Mouse (Mus musculus): ENCODE measurements around the gene Ptpre. TPM values are rescaled to one million over a fixed set of nuclear protein-coding genes. Genes with fewer than 3 reads are reported as not detected.
"Not testable (repeated sequence)": the region's sequence is repeated elsewhere in the genome, so short reads cannot be mapped to it uniquely, and the experiment has no call there.

Ptpre gene
- polyA plus RNA-seq, 1 experiment from 2014 or later, result 8.8 TPM

- ATAC-seq (no peak), DNase-seq (ENCODE audit: low read depth, low spot score) (no peak)
- H3K27me3 ChIP-seq, result no peaks in the 10 kb centered on the region
- in situ Hi-C loops (cut with MboI; ENCODE audit: low pct_unique_long_range_greater_than_20kb), result loop anchor here (5.0 kb wide), 1 partner anchor 52 kb away; no protein-coding TSS in a partner anchor
- ChIA-PET CTCF (no interaction called here), POLR2A (no interaction called here)
- TF ChIP-seq CTCF (IDR thresholded peaks at IDR 0.05), result no peak
Observed at GRCm38 (mm10) chr7:135684938-135685337, 147.7 kb downstream of the Ptpre start.

- ChIA-PET POLR2A (no interaction called here), CTCF (no interaction called here)
- no peaks in the 10 kb centered on the region for H3K27me3 ChIP-seq
- no peak for TF ChIP-seq CTCF (IDR thresholded peaks at IDR 0.05)
- no peak for DNase-seq (ENCODE audit: low read depth, low spot score)
- in situ Hi-C loops (cut with MboI; ENCODE audit: low pct_unique_long_range_greater_than_20kb), result no loop called here
- ATAC-seq, result no peak
Observed at GRCm38 (mm10) chr7:135689396-135689795, 152.1 kb downstream of the Ptpre start.

- ChIA-PET POLR2A (no interaction called here), CTCF (no interaction called here)
- H3K27me3 ChIP-seq, result no peaks in the 10 kb centered on the region
- in situ Hi-C loops (cut with MboI; ENCODE audit: low pct_unique_long_range_greater_than_20kb), result no loop called here
- no peak for DNase-seq (ENCODE audit: low read depth, low spot score)
- ATAC-seq, result no peak
- no peak for TF ChIP-seq CTCF (IDR thresholded peaks at IDR 0.05)
Observed at GRCm38 (mm10) chr7:135691941-135692340, 154.7 kb downstream of the Ptpre start.

- TF ChIP-seq CTCF (IDR thresholded peaks at IDR 0.05), result no peak
- ChIA-PET POLR2A (no interaction called here), CTCF (no interaction called here)
- H3K27me3 ChIP-seq, result no peaks in the 10 kb centered on the region
- DNase-seq (ENCODE audit: low read depth, low spot score) (no peak), ATAC-seq (no peak)
- in situ Hi-C loops (cut with MboI; ENCODE audit: low pct_unique_long_range_greater_than_20kb), result no loop called here
Observed at GRCm38 (mm10) chr7:135694130-135694529, 156.8 kb downstream of the Ptpre start.

- DNase-seq (ENCODE audit: low read depth, low spot score), result no peak
- POLR2A ChIA-PET, result no interaction called here
- in situ Hi-C loops (cut with MboI; ENCODE audit: low pct_unique_long_range_greater_than_20kb), result no loop called here
- no peak for ATAC-seq
- no peak for TF ChIP-seq CTCF (IDR thresholded peaks at IDR 0.05)
- CTCF ChIA-PET, result no interaction called here
- H3K27me3 ChIP-seq, result no peaks in the 10 kb centered on the region
Observed at GRCm38 (mm10) chr7:135694796-135695195, 157.5 kb downstream of the Ptpre start.

GRCm38 (mm10) chr7:135696127-135696526, 158.8 kb downstream of the Ptpre start:
- in situ Hi-C loops (cut with MboI; ENCODE audit: low pct_unique_long_range_greater_than_20kb), result no loop called here
- POLR2A ChIA-PET, result no interaction called here
- no peaks in the 10 kb centered on the region for H3K27me3 ChIP-seq
- CTCF ChIA-PET, result no interaction called here
- TF ChIP-seq CTCF (IDR thresholded peaks at IDR 0.05), result no peak
- ATAC-seq, result no peak
- DNase-seq (ENCODE audit: low read depth, low spot score), result no peak

- POLR2A ChIA-PET; CTCF ChIA-PET; ATAC-seq; in situ Hi-C loops (cut with MboI; ENCODE audit: low pct_unique_long_range_greater_than_20kb); DNase-seq (ENCODE audit: low read depth, low spot score); H3K27me3 ChIP-seq: not testable (repeated sequence)
Observed at GRCm38 (mm10) chr7:135697021-135697740, 159.9 kb downstream of the Ptpre start.

- in situ Hi-C loops (cut with MboI; ENCODE audit: low pct_unique_long_range_greater_than_20kb), result no loop called here
- no peak for DNase-seq (ENCODE audit: low read depth, low spot score)
- peak; percentile 65 for ATAC-seq
- no peak for TF ChIP-seq CTCF (IDR thresholded peaks at IDR 0.05)
- ChIA-PET CTCF (no interaction called here), POLR2A (no interaction called here)
- no peaks in the 10 kb centered on the region for H3K27me3 ChIP-seq
Observed at GRCm38 (mm10) chr7:135698362-135698761, 161.1 kb downstream of the Ptpre start.

GRCm38 (mm10) chr7:135699351-135699750, 162.1 kb downstream of the Ptpre start:
- ATAC-seq; DNase-seq (ENCODE audit: low read depth, low spot score); POLR2A ChIA-PET; CTCF ChIA-PET; H3K27me3 ChIP-seq; in situ Hi-C loops (cut with MboI; ENCODE audit: low pct_unique_long_range_greater_than_20kb): not testable (repeated sequence)

- in situ Hi-C loops (cut with MboI; ENCODE audit: low pct_unique_long_range_greater_than_20kb), result no loop called here
- H3K27me3 ChIP-seq, result no peaks in the 10 kb centered on the region
- DNase-seq (ENCODE audit: low read depth, low spot score) (no peak), ATAC-seq (no peak)
- no peak for TF ChIP-seq CTCF (IDR thresholded peaks at IDR 0.05)
- CTCF ChIA-PET, result no interaction called here
- POLR2A ChIA-PET, result no interaction called here
Observed at GRCm38 (mm10) chr7:135703600-135704148, 166.4 kb downstream of the Ptpre start.

- DNase-seq (ENCODE audit: low read depth, low spot score) (no peak), ATAC-seq (no peak)
- H3K27me3 ChIP-seq, result no peaks in the 10 kb centered on the region
- in situ Hi-C loops (cut with MboI; ENCODE audit: low pct_unique_long_range_greater_than_20kb), result no loop called here
- no peak for TF ChIP-seq CTCF (IDR thresholded peaks at IDR 0.05)
- POLR2A ChIA-PET, result no interaction called here
- CTCF ChIA-PET, result no interaction called here
Observed at GRCm38 (mm10) chr7:135704251-135704650, 167.0 kb downstream of the Ptpre start.

- POLR2A ChIA-PET, result no interaction called here
- in situ Hi-C loops (cut with MboI; ENCODE audit: low pct_unique_long_range_greater_than_20kb), result no loop called here
- CTCF ChIA-PET, result no interaction called here
Observed at GRCm38 (mm10) chr7:135705083-135705482, 167.8 kb downstream of the Ptpre start.

More at GRCm38 (mm10) chr7:135705083-135705482, 167.8 kb downstream of the Ptpre start:
- no peak for ATAC-seq
- no peak for TF ChIP-seq CTCF (IDR thresholded peaks at IDR 0.05)
- DNase-seq (ENCODE audit: low read depth, low spot score), result no peak
- H3K27me3 ChIP-seq, result no peaks in the 10 kb centered on the region

Measured in Patski (cell line).